Mouse (Mus musculus) gastrocnemius, postnatal 25 days (tissue): ENCODE data around the gene Mfsd13b. TPM values are rescaled to one million over a fixed set of nuclear protein-coding genes. Genes with fewer than 3 reads are reported as not detected.
A peak's percentile ranks its signal among the peaks of the same experiment; 100 is the strongest.
"Not testable (repeated sequence)": the region's sequence is repeated elsewhere in the genome, so short reads cannot be mapped to it uniquely, and the experiment has no call there.

Source experiments
- DNase-seq: peaks from one replicate; pipeline ENCODE4 v3.0.0; 2022
- long read RNA-seq, 2 experiments: library from polyadenylated mRNA; stranded (forward); transcript quantifications; one replicate each; pipeline ENCODE4 v2.0.0; 2021
- total RNA-seq, 2 experiments: library from RNA; stranded (reverse); gene quantifications; 1 replicate in 1 of 2; 2 replicates in 1 of 2; pipeline ENCODE4 v1.2.3; 2021

Gene Mfsd13b
- total RNA-seq: not detected
- long read RNA-seq, experiment 1, partial matches to known transcripts: 0 of 1 reads
- long read RNA-seq, experiment 1, other reads (novel, unspliced or antisense): 1 of 1 reads
- long read RNA-seq, experiment 2, partial matches to known transcripts: 0 of 1 reads
- long read RNA-seq, experiment 2, other reads (novel, unspliced or antisense): 1 of 1 reads

- DNase-seq: peak; percentile 94
Measured at GRCm38 (mm10) chr7:120982200-120982841, at the start of gene Mfsd13b, which contains the start of gene Cdr2. Mfsd13b (plus strand) TSS chr7:120982509. Cdr2 (minus strand) TSS chr7:120982312.

DNA sequence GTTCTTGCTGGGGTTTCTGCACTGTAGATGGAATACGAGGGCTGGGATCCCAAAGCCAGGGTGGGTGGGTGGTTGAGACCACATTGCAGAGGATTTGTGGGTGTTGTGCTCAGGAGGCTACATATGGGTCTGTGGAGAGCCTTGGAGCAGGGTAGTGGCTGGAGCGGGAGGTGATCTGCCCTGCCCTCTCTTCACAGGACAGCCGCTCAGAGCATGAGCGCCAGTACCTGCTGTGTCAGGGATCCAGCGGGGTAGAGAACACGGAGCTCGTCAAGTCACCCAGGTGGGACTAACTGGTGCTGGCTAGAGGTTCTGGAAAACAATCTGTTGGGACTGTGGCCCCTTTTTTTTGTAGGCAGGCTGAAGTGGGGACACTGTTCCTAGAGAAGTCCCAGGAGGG, 49.2 kb upstream of the Mfsd13b start:
- no peak for DNase-seq

DNA sequence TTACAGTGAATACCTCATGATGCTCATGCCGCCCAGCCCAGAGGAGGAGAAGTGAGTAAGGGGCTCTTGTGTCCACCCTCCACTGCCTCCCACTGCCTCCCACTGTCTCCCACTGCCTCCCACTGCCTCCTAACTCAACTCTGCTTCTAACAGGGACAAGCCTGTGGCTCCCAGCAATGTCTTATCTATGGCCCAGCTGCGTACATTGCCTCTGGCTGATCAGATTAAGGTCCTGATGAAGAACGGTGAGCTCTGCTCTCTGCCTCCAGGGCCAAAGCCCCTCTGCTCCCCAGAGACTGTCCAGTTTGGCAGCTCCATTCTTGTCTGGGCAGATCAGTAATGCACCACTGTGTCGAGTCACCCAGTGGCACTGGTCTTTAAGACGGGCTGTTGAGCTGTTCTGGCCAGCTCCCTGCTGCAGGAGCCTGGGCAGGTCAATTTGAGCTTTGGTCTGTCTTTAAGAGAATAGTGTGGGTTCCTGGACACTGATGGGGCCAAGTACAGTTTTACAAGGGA, 48.6 kb upstream of the Mfsd13b start:
- DNase-seq: no peak

DNA sequence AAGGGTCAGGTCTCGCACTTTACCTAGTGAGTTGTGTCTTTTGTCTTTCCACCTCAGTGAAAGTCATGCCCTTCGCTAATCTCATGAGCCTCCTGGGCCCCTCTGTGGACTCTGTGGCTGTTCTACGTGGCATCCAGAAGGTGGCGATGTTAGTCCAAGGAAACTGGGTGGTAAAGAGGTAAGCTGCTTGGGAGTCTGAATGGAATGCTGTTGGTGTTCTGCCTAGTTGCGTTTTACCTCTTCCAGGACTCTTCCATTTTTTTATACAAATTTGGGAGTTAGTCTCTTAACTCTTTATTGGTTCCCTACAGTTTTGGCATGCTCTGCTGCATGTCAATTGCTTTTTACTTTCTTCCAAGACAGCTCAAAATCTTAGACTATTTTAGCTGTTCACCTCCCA, 47.6 kb upstream of the Mfsd13b start:
- DNase-seq: peak; percentile 20

DNA sequence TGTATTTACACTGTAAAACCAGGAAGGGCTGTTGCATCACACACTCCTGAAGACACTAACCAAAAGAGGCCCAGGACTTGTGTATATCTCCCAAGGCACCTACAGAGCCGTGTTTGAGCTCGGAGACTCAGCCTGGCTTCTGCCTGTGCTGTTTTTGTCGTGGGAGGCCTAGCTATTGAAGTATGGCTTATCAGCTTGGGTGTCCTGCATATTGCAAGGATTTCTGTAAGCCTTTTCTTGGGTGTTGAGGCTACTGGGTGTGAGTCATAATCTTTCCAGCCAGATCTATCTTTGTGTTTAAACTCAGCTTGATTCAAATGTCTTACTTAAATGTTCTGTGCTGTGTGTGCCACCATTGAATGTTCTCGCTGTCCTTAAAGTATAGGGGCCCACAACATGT, 45.8 kb upstream of the Mfsd13b start:
- no peak for DNase-seq

- no peak for DNase-seq
Measured at GRCm38 (mm10) chr7:120938206-120938605, 44.1 kb upstream of the Mfsd13b start.

GRCm38 (mm10) chr7:120940343-120940742, 42.0 kb upstream of the Mfsd13b start:
- DNase-seq: no peak

GRCm38 (mm10) chr7:120941214-120941613, 41.1 kb upstream of the Mfsd13b start:
- DNase-seq: no peak

DNA sequence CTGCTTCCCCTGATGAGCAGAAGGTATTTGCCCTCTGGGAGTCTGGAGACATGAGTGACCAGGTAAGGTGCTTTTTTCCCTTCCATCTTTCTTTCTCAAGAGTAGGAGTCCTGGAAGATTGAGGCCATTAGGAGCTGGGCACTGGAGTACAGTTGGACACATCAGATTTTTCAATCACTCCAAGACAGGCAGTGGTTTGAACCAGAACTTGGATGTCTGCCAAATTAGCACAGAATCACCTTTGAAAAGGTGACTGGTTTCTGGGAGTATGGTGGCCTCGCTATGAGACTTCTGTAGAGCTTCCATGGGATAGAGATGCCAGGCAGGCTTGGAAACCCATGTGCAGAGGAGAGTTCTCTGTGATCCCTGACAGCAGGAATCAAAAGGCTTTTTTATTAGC, 39.8 kb upstream of the Mfsd13b start:
- no peak for DNase-seq

GRCm38 (mm10) chr7:120943936-120944509, 38.3 kb upstream of the Mfsd13b start:
- DNase-seq: no peak

- not testable (repeated sequence) for DNase-seq
Measured at GRCm38 (mm10) chr7:120953591-120953990, 28.7 kb upstream of the Mfsd13b start.

DNA sequence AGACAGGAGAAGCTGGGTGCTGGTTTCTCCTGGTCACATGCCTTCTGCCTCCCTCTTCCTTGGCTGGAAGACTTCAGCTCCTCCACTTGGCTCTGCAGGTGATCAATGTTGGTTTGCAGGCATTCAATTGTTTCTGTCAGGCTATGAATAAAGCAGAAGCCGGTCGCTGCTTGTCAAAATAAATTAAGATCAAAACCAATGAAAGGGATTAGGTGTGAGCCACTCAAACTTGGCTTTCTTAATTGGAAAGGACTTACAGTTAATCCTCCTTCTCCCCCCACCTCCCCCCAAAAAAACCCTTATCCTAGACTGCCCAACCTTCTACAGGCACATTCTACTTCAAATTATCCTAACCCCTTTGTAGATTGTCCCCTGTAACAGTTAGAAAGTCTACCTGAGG, 22.2 kb upstream of the Mfsd13b start:
- no peak for DNase-seq

GRCm38 (mm10) chr7:120960601-120961000, 21.7 kb upstream of the Mfsd13b start:
- DNase-seq: no peak

DNA sequence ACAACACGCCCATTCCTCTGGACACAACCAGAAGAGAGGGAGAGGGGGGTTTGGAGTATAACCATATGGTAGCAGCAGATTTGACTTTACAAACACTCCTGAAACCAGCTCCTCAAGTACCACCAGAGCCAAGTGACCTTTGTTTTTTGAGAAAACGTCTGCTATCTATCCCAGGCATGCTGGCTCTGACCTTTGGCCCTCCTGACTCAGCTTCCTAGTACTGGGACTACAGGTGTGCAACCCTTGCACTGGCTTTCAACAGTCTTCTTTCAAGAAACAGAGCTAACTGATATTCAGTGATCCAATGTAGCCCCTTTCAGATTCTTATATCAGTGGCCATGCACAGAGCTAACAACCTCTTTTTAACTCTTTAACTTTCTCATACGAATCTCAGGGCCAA, 20.4 kb upstream of the Mfsd13b start:
- DNase-seq: no peak

DNA sequence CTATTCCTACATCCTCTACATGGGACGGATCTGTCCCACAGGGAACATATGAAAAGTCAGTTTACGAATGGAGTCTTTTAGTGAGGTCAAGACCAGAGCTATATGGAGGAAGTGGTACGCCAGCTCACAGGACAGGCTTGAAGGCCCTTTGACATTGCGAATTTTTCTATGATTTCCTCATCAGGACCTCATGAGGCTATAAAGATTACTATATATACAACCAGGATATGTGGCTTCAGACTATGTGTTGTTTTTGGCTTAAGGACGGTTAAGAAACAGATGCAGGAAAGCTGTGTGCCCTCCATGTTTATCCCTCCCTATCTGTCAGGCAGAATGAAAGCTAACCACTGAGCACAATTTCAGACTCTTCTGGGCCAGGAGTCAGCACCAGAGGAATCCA, 19.2 kb upstream of the Mfsd13b start:
- no peak for DNase-seq

GRCm38 (mm10) chr7:120969221-120969620, 13.1 kb upstream of the Mfsd13b start:
- no peak for DNase-seq

- no peak for DNase-seq
Measured at GRCm38 (mm10) chr7:120970112-120970511, 12.2 kb upstream of the Mfsd13b start.

- not testable (repeated sequence) for DNase-seq
Measured at GRCm38 (mm10) chr7:120972471-120972870, 9.8 kb upstream of the Mfsd13b start.

GRCm38 (mm10) chr7:120974001-120974400, 8.3 kb upstream of the Mfsd13b start:
- DNase-seq: no peak

DNA sequence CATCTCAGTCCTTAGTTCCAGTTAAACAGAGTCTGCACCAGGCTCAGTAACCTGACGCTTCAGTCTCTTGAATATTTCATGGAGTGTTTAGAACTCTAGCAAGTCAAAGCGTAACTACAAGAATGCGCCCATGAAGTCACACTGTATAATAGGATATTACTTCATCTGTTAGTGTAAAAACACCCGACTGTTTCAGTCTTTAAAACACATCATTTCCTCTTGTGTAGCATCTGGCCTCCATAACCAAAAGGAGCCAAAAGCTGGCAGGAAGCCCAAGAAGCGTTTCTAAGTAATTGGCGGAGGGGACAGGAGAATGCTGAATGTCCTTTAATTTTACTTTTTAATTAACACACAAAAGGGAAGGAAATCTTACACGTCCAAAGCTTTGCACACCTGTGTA, 5.2 kb upstream of the Mfsd13b start:
- no peak for DNase-seq

DNA sequence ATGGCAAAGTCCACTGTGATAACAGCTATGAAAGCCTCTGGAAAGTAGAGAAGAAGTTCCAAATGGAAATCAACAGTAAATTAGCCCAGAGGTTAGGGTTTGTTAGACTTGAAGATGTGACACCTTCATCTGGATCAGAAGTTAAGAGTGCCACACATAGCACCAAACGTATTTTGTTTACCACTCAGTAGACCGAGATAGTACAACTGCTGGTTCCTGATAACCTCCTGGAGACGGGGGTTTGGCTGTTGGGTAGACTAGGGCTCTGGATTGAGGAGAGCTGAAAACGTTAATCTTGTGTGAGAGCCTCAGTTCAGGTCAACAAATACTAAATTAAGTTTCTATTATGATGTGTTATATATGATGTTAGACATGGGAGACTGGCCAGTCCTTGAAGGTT, 2.3 kb upstream of the Mfsd13b start:
- DNase-seq: no peak

- DNase-seq: peak; percentile 32
Measured at GRCm38 (mm10) chr7:120980931-120981924, 1.1 kb upstream of the Mfsd13b start.
